Mouse (Mus musculus) NIH3T3 (cell line): Measurements from ENCODE around the gene Zkscan5.
"Not testable (repeated sequence)": the region's sequence is repeated elsewhere in the genome, so short reads cannot be mapped to it uniquely, and the experiment has no call there.

Experiments used
- DNase-seq: peaks from one replicate; pipeline ENCODE4 v3.0.0-alpha.2; 2012; ENCODE audit warnings: low read depth

Zkscan5 gene

DNA sequence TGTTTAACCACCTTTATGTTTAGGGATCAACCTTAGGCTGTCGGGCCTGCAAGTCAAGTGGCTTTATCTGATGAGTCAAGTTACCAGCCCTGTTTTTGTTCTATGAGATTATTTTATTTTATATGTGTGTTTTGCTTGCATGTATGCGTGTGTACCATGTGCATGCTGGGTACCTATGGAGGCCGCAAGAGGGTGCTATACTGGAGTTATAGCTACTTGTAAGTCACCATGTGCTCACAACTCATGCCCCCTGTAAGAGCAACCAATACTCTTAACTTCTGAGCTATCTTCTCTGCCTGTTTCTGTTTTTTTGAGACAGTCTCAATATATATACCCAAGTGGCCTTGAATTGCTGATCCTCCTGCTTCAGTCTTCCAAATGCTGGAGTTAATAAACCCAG is 9.1 kb downstream of the Zkscan5 start:
- no peak for DNase-seq

DNA sequence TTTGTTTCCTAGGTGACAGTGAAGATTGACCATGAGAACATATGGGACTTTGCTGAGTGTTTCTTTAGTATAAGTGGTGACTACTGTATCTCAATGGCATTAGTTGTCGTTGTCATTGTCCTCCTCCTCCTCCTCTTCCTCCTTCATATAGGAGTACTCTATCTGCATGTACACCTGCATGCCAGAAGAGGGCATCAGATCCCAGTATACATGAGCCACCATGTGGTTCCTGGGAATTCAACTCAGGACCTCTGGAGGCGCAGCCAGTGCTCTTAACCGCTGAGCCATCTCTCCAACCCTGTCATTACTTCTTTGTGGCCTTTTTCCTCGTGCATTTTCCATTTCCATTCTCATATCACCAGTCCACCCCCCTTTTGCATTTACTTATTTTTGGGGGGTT is 10.3 kb downstream of the Zkscan5 start:
- DNase-seq: peak; percentile 21

DNA sequence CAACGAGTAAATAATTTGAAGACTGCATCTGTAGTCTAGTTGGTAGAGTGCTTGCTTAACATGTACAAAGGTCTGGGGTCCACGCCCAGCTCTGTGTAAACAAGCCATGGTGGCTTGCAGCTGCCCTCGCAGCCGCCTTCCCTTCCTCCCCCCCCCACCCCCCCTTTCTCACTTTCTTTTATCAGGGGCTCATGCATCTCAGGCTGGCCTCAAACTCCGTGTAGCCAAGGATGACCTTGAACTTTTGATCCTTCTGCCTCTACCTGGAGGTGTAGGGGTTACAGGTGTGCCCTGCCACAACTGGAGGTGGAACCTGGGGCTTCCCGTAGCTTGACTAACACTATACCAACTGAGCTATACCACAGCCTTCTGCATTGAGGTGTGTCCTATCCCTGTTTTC is 13.4 kb downstream of the Zkscan5 start:
- no peak for DNase-seq

DNA sequence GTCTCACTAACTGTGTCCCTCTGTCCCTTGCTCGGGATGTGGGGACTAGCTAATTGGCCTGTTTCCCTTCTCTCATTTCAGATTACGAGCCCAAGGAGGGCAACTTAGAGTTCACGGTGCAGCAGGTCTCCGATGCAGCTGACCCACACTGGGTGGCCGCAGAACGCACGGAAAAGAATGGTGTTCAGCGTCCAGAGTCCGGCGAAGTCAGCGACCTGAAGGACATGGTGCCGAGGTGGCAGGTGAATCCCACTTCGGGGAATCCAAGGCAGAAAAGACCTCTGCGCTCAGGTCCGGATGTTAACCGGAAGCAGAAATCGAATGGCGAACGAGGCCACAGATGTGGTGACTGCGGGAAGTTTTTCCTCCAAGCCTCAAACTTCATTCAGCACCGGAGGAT is 13.8 kb downstream of the Zkscan5 start:
- no peak for DNase-seq

DNA sequence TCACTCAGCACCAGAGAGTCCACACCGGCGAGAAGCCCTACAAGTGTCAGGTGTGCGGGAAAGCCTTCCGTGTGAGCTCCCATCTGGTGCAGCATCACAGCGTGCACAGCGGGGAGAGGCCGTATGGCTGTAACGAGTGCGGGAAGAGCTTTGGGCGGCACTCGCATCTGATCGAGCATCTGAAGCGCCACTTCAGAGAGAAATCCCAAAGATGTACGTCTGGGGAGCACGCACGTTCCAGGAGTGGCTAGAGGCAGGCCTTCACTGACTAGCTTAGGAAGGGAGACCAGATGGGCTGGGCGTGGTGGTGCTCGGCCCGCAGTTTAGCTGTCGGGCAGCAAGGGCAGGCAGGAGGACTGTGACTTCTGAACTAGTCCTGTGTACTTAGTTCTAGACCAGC is 14.3 kb downstream of the Zkscan5 start:
- no peak for DNase-seq

DNA sequence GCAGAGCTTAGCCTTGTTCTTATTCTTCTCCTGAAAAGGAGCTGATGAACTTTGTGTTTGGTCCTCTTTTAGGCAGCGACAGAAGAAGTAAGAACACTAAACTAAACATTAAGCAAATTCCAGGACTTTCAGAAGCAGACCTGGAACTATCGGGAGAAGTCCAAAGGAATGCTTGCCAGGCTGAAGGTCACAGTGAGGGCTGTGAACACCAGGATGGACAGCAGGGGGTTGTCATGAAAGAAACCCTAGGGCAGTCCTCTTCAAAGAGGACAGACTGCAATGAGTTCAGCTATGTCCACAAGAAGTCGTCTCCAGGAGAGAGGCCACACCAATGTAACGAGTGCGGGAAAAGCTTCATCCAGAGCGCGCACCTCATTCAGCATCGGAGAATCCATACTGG is 15.6 kb downstream of the Zkscan5 start:
- DNase-seq: no peak

DNA sequence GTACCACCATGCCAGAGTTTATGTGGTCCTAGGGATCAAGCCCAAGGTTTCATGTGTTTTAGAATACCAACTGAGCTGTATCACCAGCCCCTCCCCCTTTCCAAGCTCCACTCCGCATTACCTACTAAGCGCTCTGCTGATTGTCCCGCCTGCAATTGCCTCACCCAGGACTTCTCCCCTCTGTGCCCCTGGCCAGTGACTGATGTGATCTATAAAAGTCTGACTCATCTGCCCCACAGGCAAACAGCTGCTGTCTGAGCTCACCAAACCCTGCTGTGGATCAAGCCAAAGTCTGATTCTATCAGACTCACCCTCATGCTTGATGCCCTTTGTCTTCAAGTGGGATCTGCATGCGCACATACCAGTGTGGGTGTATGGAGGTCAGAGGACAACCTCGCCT is 18.5 kb downstream of the Zkscan5 start:
- peak; percentile 57 for DNase-seq

DNA sequence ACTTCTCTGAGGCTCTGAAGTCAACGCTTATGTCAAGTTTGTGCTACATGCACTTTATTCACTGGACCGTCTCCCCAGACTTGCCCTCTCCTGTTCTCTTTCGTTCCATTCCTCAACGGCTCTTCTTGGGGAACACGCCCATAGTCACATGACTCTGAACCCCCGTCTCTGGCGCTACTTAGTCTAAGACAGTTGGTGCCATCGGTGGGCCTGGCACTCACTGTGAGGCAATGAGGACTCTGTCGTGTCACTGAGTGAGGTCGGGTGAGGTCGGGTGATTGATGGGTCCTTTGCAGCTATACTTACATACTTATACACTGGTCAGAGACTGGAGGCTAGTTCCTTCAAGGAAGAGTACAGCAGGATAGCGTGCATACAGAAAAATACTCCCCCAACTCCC is 19.0 kb downstream of the Zkscan5 start:
- no peak for DNase-seq

DNA sequence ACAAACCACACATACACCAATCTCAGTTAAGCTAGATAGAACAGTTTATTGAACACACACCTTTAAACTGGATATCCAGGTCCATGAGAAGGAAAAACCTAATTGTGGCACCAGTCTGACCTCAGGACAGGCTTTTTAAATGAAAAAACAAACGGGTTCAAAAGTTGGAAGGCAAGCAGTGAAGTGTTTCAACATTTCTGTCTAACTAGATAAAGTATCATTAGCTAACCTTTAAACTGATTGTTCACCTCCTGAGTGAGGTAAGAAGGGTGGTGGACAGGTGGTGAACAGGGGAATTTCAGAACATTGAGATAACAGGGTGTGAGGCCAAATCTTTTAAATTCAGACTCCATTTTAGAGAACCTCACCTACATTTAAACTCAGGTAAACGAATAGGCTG is 22.1 kb downstream of the Zkscan5 start:
- no peak for DNase-seq

DNA sequence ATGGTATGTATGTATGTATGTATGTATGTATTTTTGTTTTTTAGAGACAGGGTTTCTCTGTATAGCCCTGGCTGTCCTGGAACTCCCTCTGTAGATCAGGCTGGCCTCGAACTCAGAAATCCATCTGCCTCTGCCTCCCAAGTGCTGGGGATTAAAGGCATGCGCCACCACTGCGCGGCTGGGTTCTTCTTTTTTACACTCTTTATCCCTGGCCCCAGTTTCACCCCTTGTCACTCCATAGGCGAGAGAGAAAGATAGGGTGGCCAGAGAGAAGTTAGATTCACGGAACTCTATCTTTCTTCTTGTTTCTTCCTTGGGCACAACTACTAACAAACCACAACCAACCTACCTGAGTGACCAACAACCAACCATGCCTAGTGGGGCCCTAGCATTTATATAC is 24.9 kb downstream of the Zkscan5 start:
- not testable (repeated sequence) for DNase-seq

DNA sequence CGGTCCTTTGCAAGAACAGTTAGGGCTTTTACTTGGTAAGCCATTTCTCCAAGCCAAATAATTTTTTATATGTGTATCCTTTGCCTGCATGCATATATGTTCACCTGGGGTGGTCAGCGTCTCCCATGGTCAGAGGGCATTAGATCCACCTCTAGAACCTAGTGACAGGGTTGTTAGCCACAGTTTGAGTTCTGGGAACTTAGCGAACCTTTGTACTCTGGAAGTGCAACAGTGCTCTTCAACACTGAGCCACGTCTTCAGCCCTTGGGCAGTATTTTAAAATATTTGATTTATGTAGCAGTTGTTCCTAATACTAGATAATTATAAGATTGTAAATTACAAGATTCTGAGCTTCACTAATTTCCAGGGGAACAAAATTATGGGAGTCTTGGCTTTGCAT is 26.3 kb downstream of the Zkscan5 start:
- no peak for DNase-seq

DNA sequence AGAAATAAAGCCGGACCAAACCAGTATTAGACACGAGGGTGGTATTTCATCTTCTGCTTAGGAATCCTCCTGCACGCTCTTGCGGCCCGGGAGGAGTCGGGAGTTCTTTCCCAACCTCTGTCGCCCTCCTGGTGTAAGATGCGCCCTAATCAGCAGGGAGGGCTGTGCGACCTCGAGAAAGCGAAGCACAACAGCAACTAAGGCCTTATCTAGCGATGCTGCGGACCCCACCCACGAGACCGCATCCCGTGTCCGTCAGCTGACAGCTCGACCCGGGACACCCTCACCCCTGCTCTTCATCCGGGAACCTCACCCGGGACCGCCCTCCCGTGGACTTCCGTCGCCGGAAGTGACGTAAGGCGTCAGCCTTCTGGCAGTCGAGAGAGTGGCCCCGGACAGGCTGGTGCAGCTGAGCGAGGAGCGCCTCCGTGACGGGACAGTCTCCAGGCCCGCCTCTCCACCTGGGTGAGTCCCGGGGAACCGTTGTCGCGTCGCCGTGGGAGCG is 27.1 kb downstream of the Zkscan5 start, which contains the start of gene Zfp655:
Zfp655 (plus strand) TSS at position 349 of the 505 bp plus-strand sequence.
- peak; percentile 99 for DNase-seq

DNA sequence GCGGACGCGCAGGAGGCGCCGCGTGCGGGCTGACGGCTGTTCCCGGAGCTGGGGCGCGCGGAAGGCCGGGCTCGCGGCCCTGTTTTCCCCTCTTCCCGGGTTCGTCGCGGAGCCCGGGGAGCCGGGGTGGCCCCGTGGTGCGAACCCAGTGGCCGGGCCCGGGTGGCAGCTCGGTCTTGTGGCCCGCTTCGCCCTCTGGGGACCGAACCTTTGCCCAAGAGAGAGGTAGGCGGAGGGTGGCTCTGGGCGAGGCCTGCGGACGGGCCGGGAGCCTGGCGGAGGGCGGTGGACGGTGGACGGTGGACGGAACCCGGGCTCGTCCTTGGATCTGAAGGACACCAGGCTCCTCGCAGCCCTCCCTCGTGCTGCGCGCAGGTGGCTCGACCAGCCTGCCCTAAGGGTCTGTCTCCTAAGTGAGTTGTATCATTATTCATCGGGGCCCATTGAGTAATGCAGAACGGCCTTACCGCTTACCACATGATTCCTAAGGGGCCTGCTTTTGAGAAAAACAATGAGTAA is 27.6 kb downstream of the Zkscan5 start:
- peak; percentile 78 for DNase-seq

DNA sequence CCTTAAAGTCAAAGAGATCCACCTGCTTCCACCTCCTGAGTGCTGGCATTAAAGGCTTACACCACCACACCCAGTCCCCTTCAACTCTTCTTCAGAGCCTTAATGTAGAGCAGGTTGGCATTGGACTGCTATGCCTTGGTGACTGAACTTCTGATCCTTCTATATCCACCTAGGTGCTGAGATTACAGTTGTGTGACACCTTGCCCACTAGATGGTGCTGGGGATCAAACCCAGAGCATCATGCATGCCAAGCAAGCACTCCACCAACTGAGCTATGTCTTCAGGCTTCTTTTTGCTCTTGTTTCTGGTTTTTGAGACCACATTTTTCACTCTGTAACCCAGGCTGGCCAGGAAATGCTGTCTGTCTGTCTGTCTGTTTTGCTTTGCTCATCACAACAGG is 30.3 kb downstream of the Zkscan5 start:
- peak; percentile 58 for DNase-seq

DNA sequence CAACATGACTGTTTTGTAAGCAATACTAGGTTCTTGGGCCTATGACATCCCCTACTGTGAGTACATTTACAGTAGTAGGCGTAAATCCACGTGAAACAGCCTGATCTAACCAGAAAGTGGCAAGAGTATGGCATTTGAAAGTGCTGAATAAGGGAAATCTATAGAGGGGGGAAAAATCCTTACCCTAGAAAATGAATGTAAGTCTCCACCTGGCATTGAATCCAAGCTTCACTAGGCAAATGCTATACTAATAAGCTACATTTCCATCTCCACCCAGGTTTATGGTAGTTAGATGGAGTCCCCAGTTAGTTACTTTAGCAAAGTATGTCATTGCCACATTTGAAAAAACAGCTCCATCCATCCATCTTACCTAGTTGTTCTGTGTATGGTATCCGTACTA is 45.2 kb downstream of the Zkscan5 start:
- DNase-seq: no peak
